In the genomic region with DNA sequence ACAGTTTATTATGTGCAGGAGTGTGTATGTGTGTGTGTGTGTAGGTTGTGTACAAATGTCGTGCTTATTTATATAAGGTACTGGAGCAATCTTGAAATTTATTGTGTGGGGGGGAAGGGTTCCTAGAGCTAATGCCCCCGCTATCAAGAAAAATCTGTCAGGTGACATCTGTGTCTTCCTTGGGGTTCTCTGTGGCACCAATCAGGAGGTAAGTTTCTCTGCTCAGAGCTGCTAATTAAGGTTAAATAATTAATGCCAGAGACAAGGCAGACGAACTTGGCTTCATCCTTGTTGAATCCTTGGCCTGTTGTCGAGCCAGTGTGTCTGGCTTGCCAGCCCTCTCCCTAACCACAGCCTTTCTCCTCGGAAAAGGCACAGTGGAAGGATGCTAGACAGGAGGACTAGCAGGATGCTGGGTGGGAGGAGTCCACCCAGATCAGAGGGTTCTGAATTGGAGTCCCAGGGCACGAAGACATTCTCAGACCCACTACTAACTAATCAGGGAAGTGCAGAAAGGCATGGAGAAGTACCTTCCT, we compare ENCODE assay signal across 24 mouse cellular contexts.
DNase-seq lines count a peak whose midpoint lies in the region; ATAC-seq and TF ChIP-seq lines count a peak whose summit lies in the region.
"Had no signal": no experiment of that assay in that cellular context is flagged by ENCODE, and none has a peak within 500 bp of the region (broad histone marks: within the 10 kb centered on the region; RNA-seq: fewer than 3 reads in every experiment).

No protein-coding gene starts in this region.

- TF ChIP-seq POLR2A in brain, embryonic 14.5 days (IDR thresholded peaks at IDR 0.05; ENCODE audit: borderline replicate concordance, extremely low read depth, insufficient read depth, insufficient read length, poor library complexity, severe bottlenecking), result no peak

- DNase-seq in cerebellum, adult 9-11 months, result peak; percentile 21
- no peak for DNase-seq in cerebellum, adult 9-10 months
- no peak for DNase-seq in forebrain, embryonic 11.5 days (ENCODE audit: low spot score)
- peak; percentile 72 for DNase-seq in brain, embryonic 14.5 days (ENCODE audit: low read depth)
- DNase-seq in heart, postnatal 4 days, result no peak
- DNase-seq: adrenal gland, postnatal 36 days; gastrocnemius, postnatal 14 days; heart, adult 18-20 months; heart, postnatal 10 days; kidney, adult 11 months; kidney, postnatal 36 days; liver, postnatal 0 days; retina, postnatal 1 day; right cerebral cortex, postnatal 25 days; spleen, adult 18-20 months had no signal

- no peak overlapping the region for H3K9ac ChIP-seq in forebrain, embryonic 16.5 days (replicated peaks; ENCODE audit: low read depth, low read length)
- H3K9ac ChIP-seq in forebrain, embryonic 11.5 days (ENCODE audit: low read length), result no peak overlapping the region
- no peak overlapping the region for H3K9ac ChIP-seq in hindbrain, embryonic 16.5 days (ENCODE audit: low read depth, low read length)
- H3K9ac ChIP-seq: heart, embryonic 12.5 days; kidney, embryonic 15.5 days; limb, embryonic 12.5 days; liver, postnatal 0 days had no signal

- no peak overlapping the region for H3K27ac ChIP-seq in forebrain, embryonic 16.5 days (ENCODE audit: low read length)
- no peak overlapping the region for H3K27ac ChIP-seq in forebrain, embryonic 11.5 days (ENCODE audit: low read depth, low read length)
- no peak overlapping the region for H3K27ac ChIP-seq in hindbrain, embryonic 16.5 days (ENCODE audit: low read depth, low read length)
- H3K27ac ChIP-seq: kidney, embryonic 15.5 days; limb, embryonic 12.5 days; midbrain, embryonic 10.5 days had no signal

- peaks cover 5% of the 10 kb centered on the region; the same call in 1 of the 2 replicates for H3K4me1 ChIP-seq in forebrain, embryonic 16.5 days (replicated peaks; ENCODE audit: control insufficient read depth, insufficient read depth, low read length)
- peaks cover 5% of the 10 kb centered on the region; the same call in 1 of the 2 replicates for H3K4me1 ChIP-seq in forebrain, embryonic 11.5 days (replicated peaks; ENCODE audit: control insufficient read depth, insufficient read depth, low read length)
- H3K4me1 ChIP-seq in hindbrain, embryonic 16.5 days (ENCODE audit: control insufficient read depth, insufficient read depth, low read depth, low read length), result peaks cover 10% of the 10 kb centered on the region; the same call in 1 of the 2 replicates

- no peaks in the 10 kb centered on the region for H3K36me3 ChIP-seq in forebrain, embryonic 16.5 days (ENCODE audit: control insufficient read depth, insufficient read depth)
- no peaks in the 10 kb centered on the region for H3K36me3 ChIP-seq in forebrain, embryonic 11.5 days (ENCODE audit: control insufficient read depth, insufficient read depth, low read length)
- H3K36me3 ChIP-seq in hindbrain, embryonic 16.5 days (ENCODE audit: control insufficient read depth, insufficient read depth, low read length), result no peaks in the 10 kb centered on the region
- H3K36me3 ChIP-seq: heart, embryonic 12.5 days; kidney, embryonic 15.5 days; limb, embryonic 12.5 days; midbrain, embryonic 10.5 days had no signal

- no peak overlapping the region for H3K4me2 ChIP-seq in forebrain, embryonic 16.5 days (ENCODE audit: low read length)
- H3K4me2 ChIP-seq in forebrain, embryonic 11.5 days (ENCODE audit: low read depth, low read length, severe bottlenecking), result no peak overlapping the region
- no peak overlapping the region for H3K4me2 ChIP-seq in hindbrain, embryonic 16.5 days (ENCODE audit: low read length)
- H3K4me2 ChIP-seq: heart, embryonic 12.5 days; kidney, embryonic 15.5 days; limb, embryonic 12.5 days; liver, embryonic 11.5 days had no signal

- TF ChIP-seq CTCF in brain, embryonic 14.5 days (IDR thresholded peaks at IDR 0.05; ENCODE audit: borderline replicate concordance, extremely low read depth, insufficient read depth, insufficient read length), result no peak

- H3K9me3 ChIP-seq in forebrain, embryonic 16.5 days (ENCODE audit: control insufficient read depth, low read length), result peaks cover 3% of the 10 kb centered on the region; the same call in 1 of the 2 replicates
- no peaks in the 10 kb centered on the region for H3K9me3 ChIP-seq in forebrain, embryonic 11.5 days (ENCODE audit: control insufficient read depth, low read length)
- H3K9me3 ChIP-seq in hindbrain, embryonic 16.5 days (ENCODE audit: control insufficient read depth, low read length), result no peaks in the 10 kb centered on the region
- H3K9me3 ChIP-seq: heart, embryonic 12.5 days; kidney, embryonic 15.5 days; midbrain, embryonic 10.5 days had no signal

- ATAC-seq in forebrain, embryonic 16.5 days, result peak; percentile 20; the same call in 1 of the 2 replicates
- no peak for ATAC-seq in forebrain, embryonic 11.5 days (replicated peaks; ENCODE audit: low FRiP score)
- ATAC-seq in hindbrain, embryonic 16.5 days, result 0 out of 2 replicates have a peak, but pooled peaks have one; percentile 18
- ATAC-seq: CD4-positive, CD25-positive, alpha-beta regulatory T cell, adult 4 months; liver, postnatal 0 days; lung, postnatal 0 days had no signal

- WGBS in forebrain, embryonic 16.5 days, result 33% methylated on average over 6 of the region's 6 CpGs
- WGBS in forebrain, embryonic 11.5 days, result 69% methylated on average over 6 of the region's 6 CpGs
- WGBS in hindbrain, embryonic 16.5 days, result 56% methylated on average over 6 of the region's 6 CpGs

- no peak overlapping the region for H3K4me3 ChIP-seq in forebrain, embryonic 16.5 days (replicated peaks; ENCODE audit: low read length)
- no peak overlapping the region for H3K4me3 ChIP-seq in forebrain, embryonic 11.5 days (ENCODE audit: low read depth, low read length)
- H3K4me3 ChIP-seq in hindbrain, embryonic 16.5 days (ENCODE audit: low read length), result no peak overlapping the region
- H3K4me3 ChIP-seq: heart, embryonic 12.5 days; kidney, embryonic 15.5 days; limb, embryonic 12.5 days; midbrain, embryonic 10.5 days had no signal

- H3K27me3 ChIP-seq in forebrain, embryonic 16.5 days (replicated peaks; ENCODE audit: control insufficient read depth, insufficient read depth, low read length), result no peaks in the 10 kb centered on the region
- H3K27me3 ChIP-seq in forebrain, embryonic 11.5 days (ENCODE audit: control insufficient read depth, insufficient read depth, low read length), result no peaks in the 10 kb centered on the region
- no peaks in the 10 kb centered on the region for H3K27me3 ChIP-seq in hindbrain, embryonic 16.5 days (replicated peaks; ENCODE audit: control insufficient read depth, insufficient read depth, low read length)
- H3K27me3 ChIP-seq: heart, embryonic 12.5 days; kidney, embryonic 15.5 days; limb, embryonic 12.5 days had no signal

Comparison
In these comparisons a context has a peak if more than half of its experiments do, and no peak if none do; other contexts are left out.
1. DNase-seq: peak in cerebellum, adult 9-11 months (single experiment) and brain, embryonic 14.5 days (single experiment); none in cerebellum, adult 9-10 months (single experiment), forebrain, embryonic 11.5 days (single experiment) and heart, postnatal 4 days (single experiment).